Mouse (Mus musculus): ENCODE measurements around the gene Ddx17. TPM values are rescaled to one million over a fixed set of nuclear protein-coding genes. Genes with fewer than 3 reads are reported as not detected.

Ddx17 gene
- polyA plus RNA-seq, 1 experiment from 2014 or later: 73.6 TPM

- Histone ChIP-seq H3K4me2 (replicated peaks) (no peak overlapping the region), H3K9me3 (no peaks in the 10 kb centered on the region), H3K27me3 (peaks cover 88% of the 10 kb centered on the region), H3K36me3 (no peaks in the 10 kb centered on the region), H3K4me3 (no peak overlapping the region), H3K27ac (replicated peaks) (no peak overlapping the region), H3K4me1 (peaks cover 31% of the 10 kb centered on the region), H3K9ac (replicated peaks) (no peak overlapping the region)
- ATAC-seq (ENCODE audit: low FRiP score, low read depth): no peak
- 20% methylated on average over 18 of the region's 18 CpGs for WGBS
These were observed 43.6 kb downstream of the Ddx17 start for GRCm38 (mm10) chr15:79502891-79503341.

GRCm38 (mm10) chr15:79500110-79500509, 46.4 kb downstream of the Ddx17 start:
- no peak overlapping the region for H3K27ac ChIP-seq (replicated peaks)
- H3K4me3 ChIP-seq: no peak overlapping the region
- no peak overlapping the region for H3K9ac ChIP-seq (replicated peaks)
- WGBS: 66% methylated on average over 17 of the region's 17 CpGs
- ATAC-seq (ENCODE audit: low FRiP score, low read depth): no peak
- no peak overlapping the region for H3K4me2 ChIP-seq (replicated peaks)
- H3K9me3 ChIP-seq: no peaks in the 10 kb centered on the region
- peaks cover 12% of the 10 kb centered on the region for H3K4me1 ChIP-seq
- no peaks in the 10 kb centered on the region for H3K36me3 ChIP-seq
- peaks cover 61% of the 10 kb centered on the region for H3K27me3 ChIP-seq

GRCm38 (mm10) chr15:79493527-79493926, 53.0 kb downstream of the Ddx17 start:
- peaks cover 29% of the 10 kb centered on the region for H3K27me3 ChIP-seq
- H3K4me3 ChIP-seq: no peak overlapping the region
- no peaks in the 10 kb centered on the region for H3K9me3 ChIP-seq
- H3K4me1 ChIP-seq: 0 out of 2 replicates have a peak, but pooled peaks cover 4% of the 10 kb centered on the region
- no peak overlapping the region for H3K4me2 ChIP-seq (replicated peaks)
- no peak for ATAC-seq (ENCODE audit: low FRiP score, low read depth)
- H3K9ac ChIP-seq (replicated peaks): no peak overlapping the region
- H3K36me3 ChIP-seq: no peaks in the 10 kb centered on the region
- 61% methylated on average over 18 of the region's 18 CpGs for WGBS
- no peak overlapping the region for H3K27ac ChIP-seq (replicated peaks)

DNA sequence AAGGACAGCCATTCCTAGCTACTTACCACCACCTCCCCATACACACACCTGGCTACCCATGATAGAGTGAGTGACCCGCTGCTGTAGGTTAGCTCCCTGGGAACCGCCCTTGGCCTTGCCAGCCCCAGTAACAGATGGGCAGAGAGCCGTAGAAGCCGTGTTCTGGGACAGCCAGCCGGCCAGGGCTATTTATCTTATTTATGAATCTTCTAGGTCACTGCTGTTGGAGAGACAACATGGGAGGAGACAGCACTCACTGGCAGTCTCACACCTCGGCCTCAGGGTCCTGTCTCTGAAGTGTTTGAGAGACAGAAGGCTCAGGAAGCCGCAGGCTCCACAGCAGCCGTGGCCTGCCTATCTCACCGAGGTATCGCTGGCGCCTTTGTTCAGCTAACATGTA, 57.1 kb downstream of the Ddx17 start:
- Histone ChIP-seq H3K27ac (replicated peaks) (no peak overlapping the region), H3K4me1 (0 out of 2 replicates have a peak, but pooled peaks cover 4% of the 10 kb centered on the region), H3K9me3 (no peaks in the 10 kb centered on the region), H3K27me3 (peaks cover 19% of the 10 kb centered on the region), H3K36me3 (no peaks in the 10 kb centered on the region), H3K9ac (replicated peaks) (no peak overlapping the region), H3K4me2 (replicated peaks) (no peak overlapping the region), H3K4me3 (no peak overlapping the region)
- no peak for ATAC-seq (ENCODE audit: low FRiP score, low read depth)
- 81% methylated on average over 11 of the region's 11 CpGs for WGBS

- Histone ChIP-seq H3K27ac (replicated peaks) (no peak overlapping the region), H3K9ac (replicated peaks) (no peak overlapping the region), H3K9me3 (no peaks in the 10 kb centered on the region), H3K4me3 (no peak overlapping the region), H3K27me3 (peaks cover 21% of the 10 kb centered on the region), H3K4me2 (replicated peaks) (no peak overlapping the region), H3K4me1 (peaks cover 7% of the 10 kb centered on the region; the same call in 1 of the 2 replicates), H3K36me3 (no peaks in the 10 kb centered on the region)
- ATAC-seq (ENCODE audit: low FRiP score, low read depth): no peak
- WGBS: 14% methylated on average over 15 of the region's 15 CpGs
These were observed 65.3 kb downstream of the Ddx17 start for GRCm38 (mm10) chr15:79481181-79481688.

Small RNA genes within 50 kb of the gene (microRNA-seq; reads per million reads assigned to microRNA genes)
- gene Gm27903: not detected

Other genes with a start within 250 kb of the Ddx17 start
- gene Pla2g6, start 218.4 kb downstream of the Ddx17 start, polyA plus RNA-seq (2016; fragmentation: Nextera tagmentation; extraction: Ambion mirVana): 35.4 and 37.1 TPM in 2 replicates
- gene Maff, start 200.1 kb downstream of the Ddx17 start, polyA plus RNA-seq (2016; fragmentation: Nextera tagmentation; extraction: Ambion mirVana): 0.97 and 1.2 TPM in 2 replicates
- gene Tmem184b, start 143.2 kb downstream of the Ddx17 start, polyA plus RNA-seq (2016; fragmentation: Nextera tagmentation; extraction: Ambion mirVana): 47.1 and 47.9 TPM in 2 replicates
- 267 and 291 TPM in 2 replicates for gene Csnk1e, start 91.2 kb downstream of the Ddx17 start, polyA plus RNA-seq (2016; fragmentation: Nextera tagmentation; extraction: Ambion mirVana)
- not detected in 2 replicates for gene Kcnj4, start 41.5 kb downstream of the Ddx17 start, polyA plus RNA-seq (2016; fragmentation: Nextera tagmentation; extraction: Ambion mirVana)
- gene Kdelr3, start 30.3 kb downstream of the Ddx17 start, polyA plus RNA-seq (2016; fragmentation: Nextera tagmentation; extraction: Ambion mirVana): 18.2 and 26.6 TPM in 2 replicates
- gene Dmc1, start 58.4 kb upstream of the Ddx17 start, polyA plus RNA-seq (2016; fragmentation: Nextera tagmentation; extraction: Ambion mirVana): 1.1 and 1.4 TPM in 2 replicates
- 4.6 and 5.4 TPM in 2 replicates for gene Fam227a, start 112.2 kb upstream of the Ddx17 start, polyA plus RNA-seq (2016; fragmentation: Nextera tagmentation; extraction: Ambion mirVana)
- gene Cby1, start 112.5 kb upstream of the Ddx17 start, polyA plus RNA-seq (2016; fragmentation: Nextera tagmentation; extraction: Ambion mirVana): 79.7 and 82.0 TPM in 2 replicates
- gene Tomm22, start 124.1 kb upstream of the Ddx17 start, polyA plus RNA-seq (2016; fragmentation: Nextera tagmentation; extraction: Ambion mirVana): 252 and 269 TPM in 2 replicates
- gene Josd1, start 141.2 kb upstream of the Ddx17 start, polyA plus RNA-seq (2016; fragmentation: Nextera tagmentation; extraction: Ambion mirVana): 24.8 and 27.5 TPM in 2 replicates
- 44.8 and 51.0 TPM in 2 replicates for gene Gtpbp1, start 144.1 kb upstream of the Ddx17 start, polyA plus RNA-seq (2016; fragmentation: Nextera tagmentation; extraction: Ambion mirVana)
- gene Sun2, start 195.8 kb upstream of the Ddx17 start, polyA plus RNA-seq (2016; fragmentation: Nextera tagmentation; extraction: Ambion mirVana): 8.0 and 8.7 TPM in 2 replicates
- gene Dnal4, start 231.1 kb upstream of the Ddx17 start, polyA plus RNA-seq (2016; fragmentation: Nextera tagmentation; extraction: Ambion mirVana): 72.4 and 77.9 TPM in 2 replicates